22 mouse cellular contexts compared by ENCODE assay signal in genomic region chr9:115323572-115323971, GRCm38 (mm10). TPM values are rescaled to one million over a fixed set of nuclear protein-coding genes. Genes with fewer than 3 reads are reported as not detected.
A peak's percentile ranks its signal among the peaks of the same experiment; 100 is the strongest.
DNase-seq lines count a peak whose midpoint lies in the region; ATAC-seq and TF ChIP-seq lines count a peak whose summit lies in the region.
"Had no signal": no experiment of that assay in that cellular context is flagged by ENCODE, and none has a peak within 500 bp of the region (broad histone marks: within the 10 kb centered on the region; RNA-seq: fewer than 3 reads in every experiment).

No protein-coding gene starts in this region.

- TF ChIP-seq POLR2A in thymus, adult 2 months (IDR thresholded peaks at IDR 0.05; ENCODE audit: control insufficient read depth, extremely low read depth, insufficient read depth, low read length, poor library complexity): no peak

- no peak overlapping the region for H3K9ac ChIP-seq in hindbrain, embryonic 12.5 days
- H3K9ac ChIP-seq in hindbrain, embryonic 11.5 days (ENCODE audit: low read depth, low read length): no peak overlapping the region
- no peak overlapping the region for H3K9ac ChIP-seq in forebrain, embryonic 14.5 days (ENCODE audit: low read length)
- no peak overlapping the region for H3K9ac ChIP-seq in midbrain, embryonic 15.5 days
- H3K9ac ChIP-seq: embryonic facial prominence, embryonic 15.5 days; heart, embryonic 12.5 days; kidney, embryonic 15.5 days; limb, embryonic 12.5 days; liver, embryonic 12.5 days had no signal

- peaks cover 11% of the 10 kb centered on the region for H3K4me1 ChIP-seq in hindbrain, embryonic 12.5 days
- no peaks in the 10 kb centered on the region for H3K4me1 ChIP-seq in hindbrain, embryonic 11.5 days (replicated peaks; ENCODE audit: control insufficient read depth, insufficient read depth, low read length)
- peaks cover 27% of the 10 kb centered on the region for H3K4me1 ChIP-seq in embryonic facial prominence, embryonic 10.5 days
- H3K4me1 ChIP-seq in forebrain, embryonic 14.5 days (ENCODE audit: control insufficient read depth, insufficient read depth, low read length): peaks cover 7% of the 10 kb centered on the region; the same call in 1 of the 2 replicates
- peaks cover 6% of the 10 kb centered on the region; the same call in 1 of the 2 replicates for H3K4me1 ChIP-seq in midbrain, embryonic 15.5 days
- H3K4me1 ChIP-seq in thymus, adult 2 months (replicated peaks; ENCODE audit: control insufficient read depth, insufficient read depth, low read length): no peaks in the 10 kb centered on the region; the same call in 1 of the 2 replicates
- H3K4me1 ChIP-seq: heart, embryonic 12.5 days; liver, embryonic 12.5 days had no signal

- 9% methylated on average over 10 of the region's 10 CpGs for WGBS in hindbrain, embryonic 12.5 days
- 12% methylated on average over 10 of the region's 10 CpGs for WGBS in hindbrain, embryonic 11.5 days
- 24% methylated on average over 10 of the region's 10 CpGs for WGBS in embryonic facial prominence, embryonic 10.5 days
- WGBS in forebrain, embryonic 14.5 days: 8% methylated on average over 10 of the region's 10 CpGs
- 9% methylated on average over 10 of the region's 10 CpGs for WGBS in midbrain, embryonic 15.5 days
- 84% methylated on average over 10 of the region's 10 CpGs for WGBS in thymus, adult 2 months

- TF ChIP-seq CTCF in thymus, adult 2 months (IDR thresholded peaks at IDR 0.05; ENCODE audit: borderline replicate concordance, control insufficient read depth, extremely low read depth, insufficient read depth, low read length, poor library complexity): no peak

- H3K4me3 ChIP-seq in hindbrain, embryonic 12.5 days: no peak overlapping the region
- H3K4me3 ChIP-seq in hindbrain, embryonic 11.5 days (ENCODE audit: low read depth, low read length): no peak overlapping the region
- no peak overlapping the region for H3K4me3 ChIP-seq in embryonic facial prominence, embryonic 10.5 days
- H3K4me3 ChIP-seq in forebrain, embryonic 14.5 days (ENCODE audit: low read depth, low read length): no peak overlapping the region
- no peak overlapping the region for H3K4me3 ChIP-seq in midbrain, embryonic 15.5 days
- no peak overlapping the region for H3K4me3 ChIP-seq in thymus, adult 2 months (ENCODE audit: control insufficient read depth, insufficient read depth, low read length)
- H3K4me3 ChIP-seq: embryonic facial prominence, embryonic 15.5 days; heart, embryonic 12.5 days; kidney, embryonic 15.5 days; limb, embryonic 12.5 days; liver, embryonic 12.5 days had no signal

- ATAC-seq in hindbrain, embryonic 12.5 days (ENCODE audit: low FRiP score): no peak
- ATAC-seq in hindbrain, embryonic 11.5 days (ENCODE audit: low FRiP score): no peak
- ATAC-seq in forebrain, embryonic 14.5 days: peak; percentile 18; the same call in 1 of the 2 replicates
- 0 out of 2 replicates have a peak, but pooled peaks have one; percentile 17 for ATAC-seq in midbrain, embryonic 15.5 days (replicated peaks)
- ATAC-seq: intestine, postnatal 0 days; liver, embryonic 12.5 days had no signal

- no peaks in the 10 kb centered on the region for H3K36me3 ChIP-seq in hindbrain, embryonic 12.5 days
- H3K36me3 ChIP-seq in hindbrain, embryonic 11.5 days (ENCODE audit: control insufficient read depth, insufficient read depth, low read length): no peaks in the 10 kb centered on the region
- H3K36me3 ChIP-seq in embryonic facial prominence, embryonic 10.5 days (replicated peaks): no peaks in the 10 kb centered on the region
- no peaks in the 10 kb centered on the region for H3K36me3 ChIP-seq in forebrain, embryonic 14.5 days (ENCODE audit: control insufficient read depth, insufficient read depth, low read length)
- no peaks in the 10 kb centered on the region for H3K36me3 ChIP-seq in midbrain, embryonic 15.5 days (replicated peaks)
- H3K36me3 ChIP-seq in thymus, adult 2 months (ENCODE audit: control insufficient read depth, insufficient read depth, low read length): no peaks in the 10 kb centered on the region
- H3K36me3 ChIP-seq: embryonic facial prominence, embryonic 15.5 days; heart, embryonic 12.5 days; kidney, embryonic 15.5 days; limb, embryonic 12.5 days; liver, embryonic 12.5 days had no signal

- no peak for DNase-seq in hindbrain, embryonic 11.5 days (ENCODE audit: low spot score)
- DNase-seq in embryonic facial prominence, embryonic 10.5 days (ENCODE audit: low spot score): no peak
- DNase-seq in forebrain, embryonic 14.5 days (ENCODE audit: low spot score): no peak
- DNase-seq in thymus, adult 2 months: no peak
- DNase-seq in right cerebral cortex, postnatal 25 days: no peak
- DNase-seq: adrenal gland, adult 8-10 months; cerebellum, adult 2 months; gastrocnemius, postnatal 14 days; heart, adult 18-20 months; heart, postnatal 10 days; kidney, postnatal 36 days; layer of hippocampus, postnatal 36 days; lung, adult 18-20 months; lung, postnatal 14 days had no signal

- no peaks in the 10 kb centered on the region for H3K27me3 ChIP-seq in hindbrain, embryonic 12.5 days
- no peaks in the 10 kb centered on the region for H3K27me3 ChIP-seq in hindbrain, embryonic 11.5 days (ENCODE audit: control insufficient read depth, insufficient read depth, low read length)
- H3K27me3 ChIP-seq in embryonic facial prominence, embryonic 10.5 days (replicated peaks; ENCODE audit: low read depth, poor library complexity, severe bottlenecking): no peaks in the 10 kb centered on the region
- no peaks in the 10 kb centered on the region for H3K27me3 ChIP-seq in forebrain, embryonic 14.5 days (replicated peaks; ENCODE audit: control insufficient read depth, insufficient read depth, low read length)
- H3K27me3 ChIP-seq in midbrain, embryonic 15.5 days (replicated peaks): no peaks in the 10 kb centered on the region
- H3K27me3 ChIP-seq in thymus, adult 2 months (ENCODE audit: control insufficient read depth, insufficient read depth, low read length): no peaks in the 10 kb centered on the region
- H3K27me3 ChIP-seq: embryonic facial prominence, embryonic 15.5 days; heart, embryonic 12.5 days; kidney, embryonic 15.5 days; limb, embryonic 12.5 days; liver, embryonic 12.5 days had no signal

- no peaks in the 10 kb centered on the region; the same call in 1 of the 2 replicates for H3K9me3 ChIP-seq in hindbrain, embryonic 12.5 days (replicated peaks)
- no peaks in the 10 kb centered on the region for H3K9me3 ChIP-seq in hindbrain, embryonic 11.5 days (ENCODE audit: control insufficient read depth, low read length)
- peaks cover 2% of the 10 kb centered on the region; the same call in 1 of the 2 replicates for H3K9me3 ChIP-seq in embryonic facial prominence, embryonic 10.5 days
- no peaks in the 10 kb centered on the region for H3K9me3 ChIP-seq in forebrain, embryonic 14.5 days (replicated peaks; ENCODE audit: control insufficient read depth, low read length)
- H3K9me3 ChIP-seq in midbrain, embryonic 15.5 days: no peaks in the 10 kb centered on the region
- H3K9me3 ChIP-seq: embryonic facial prominence, embryonic 15.5 days had no signal

- H3K4me2 ChIP-seq in hindbrain, embryonic 12.5 days (replicated peaks): peak overlapping the region; percentile 17; the same call in 1 of the 2 replicates
- no peak overlapping the region; the same call in 1 of the 2 replicates for H3K4me2 ChIP-seq in hindbrain, embryonic 11.5 days (replicated peaks; ENCODE audit: low read depth, low read length)
- peak overlapping the region; percentile 14; the same call in 1 of the 2 replicates for H3K4me2 ChIP-seq in forebrain, embryonic 14.5 days (ENCODE audit: low read length)
- H3K4me2 ChIP-seq in midbrain, embryonic 15.5 days: no peak overlapping the region
- H3K4me2 ChIP-seq: embryonic facial prominence, embryonic 15.5 days; heart, embryonic 12.5 days; kidney, embryonic 15.5 days; limb, embryonic 12.5 days; liver, embryonic 12.5 days had no signal

- H3K27ac ChIP-seq in hindbrain, embryonic 12.5 days: no peak overlapping the region
- H3K27ac ChIP-seq in hindbrain, embryonic 11.5 days (ENCODE audit: low read depth, low read length): no peak overlapping the region
- 0 out of 2 replicates have a peak overlapping the region, but pooled peaks have one; percentile 27 for H3K27ac ChIP-seq in embryonic facial prominence, embryonic 10.5 days (replicated peaks)
- no peak overlapping the region for H3K27ac ChIP-seq in forebrain, embryonic 14.5 days (ENCODE audit: low read depth, low read length)
- no peak overlapping the region for H3K27ac ChIP-seq in midbrain, embryonic 15.5 days
- no peak overlapping the region for H3K27ac ChIP-seq in thymus, adult 2 months (ENCODE audit: control insufficient read depth, insufficient read depth, low read length)
- H3K27ac ChIP-seq: embryonic facial prominence, embryonic 15.5 days; kidney, embryonic 15.5 days; limb, embryonic 12.5 days; liver, embryonic 12.5 days had no signal

RNA-seq across cellular contexts. Expression of gene Stt3b, which starts 13.4 kb away (rescaled TPM):
- 122 and 123 TPM in 2 replicates for polyA plus RNA-seq in hindbrain, embryonic 12.5 days (2016; fragmentation: Nextera tagmentation; extraction: Ambion mirVana)
- polyA plus RNA-seq in hindbrain, embryonic 11.5 days (2014; fragmentation: Nextera tagmentation; extraction: Ambion mirVana): 112 and 123 TPM in 2 replicates
- polyA plus RNA-seq in embryonic facial prominence, embryonic 10.5 days (2016; fragmentation: Nextera tagmentation; extraction: Ambion mirVana): 85.4 and 93.6 TPM in 2 replicates
- polyA plus RNA-seq in forebrain, embryonic 14.5 days (2014; fragmentation: Nextera tagmentation; extraction: Ambion mirVana): 74.8 and 80.5 TPM in 2 replicates
- polyA plus RNA-seq in midbrain, embryonic 15.5 days (2015; fragmentation: Nextera tagmentation; extraction: Ambion mirVana): 78.4 and 80.5 TPM in 2 replicates
- polyA plus RNA-seq in thymus, adult 2 months (2012; rRNA removed): 50.0 and 69.3 TPM in 2 replicates

Comparison
In these comparisons a context has a peak if more than half of its experiments do, and no peak if none do; other contexts are left out.
1. H3K4me2 ChIP-seq: peak in hindbrain, embryonic 12.5 days (single experiment) and forebrain, embryonic 14.5 days (single experiment); none in hindbrain, embryonic 11.5 days (single experiment) and midbrain, embryonic 15.5 days (single experiment).
2. ATAC-seq: peak in forebrain, embryonic 14.5 days (single experiment) and midbrain, embryonic 15.5 days (single experiment); none in hindbrain, embryonic 12.5 days (single experiment) and hindbrain, embryonic 11.5 days (single experiment).